Mouse (Mus musculus): ENCODE data around the gene Hexim2. TPM values are rescaled to one million over a fixed set of nuclear protein-coding genes. Genes with fewer than 3 reads are reported as not detected.

Gene Hexim2
- polyA plus RNA-seq, 1 experiment from 2014 or later: 3.5 TPM

DNA sequence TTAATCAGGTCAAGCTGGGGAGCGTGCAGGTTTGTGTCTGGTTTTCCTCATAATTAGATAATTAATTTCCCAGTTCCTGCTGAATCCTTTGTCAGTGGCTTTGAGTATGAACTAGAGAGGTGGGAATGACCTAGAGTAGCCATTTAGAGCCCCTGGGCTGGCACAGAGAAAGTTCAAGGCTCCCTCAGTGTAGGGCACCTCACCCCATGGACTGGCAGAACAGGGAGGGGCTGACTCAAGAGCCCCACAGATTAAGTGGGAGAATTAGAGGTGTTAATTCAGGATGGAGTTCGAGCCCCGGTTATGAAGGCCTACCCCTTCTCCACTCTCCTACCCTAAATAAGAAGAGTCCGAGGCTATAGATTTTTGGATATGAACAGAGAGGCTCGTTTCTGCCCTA is 37.4 kb downstream of the Hexim2 start:
- H3K9me3 ChIP-seq (ENCODE audit: control insufficient read depth): no peaks in the 10 kb centered on the region
- no peak for TF ChIP-seq CTCF (IDR thresholded peaks at IDR 0.05; ENCODE audit: low read depth)
- no peak overlapping the region for H3K27ac ChIP-seq (ENCODE audit: low read depth, low read length)
- peaks cover 27% of the 10 kb centered on the region for H3K27me3 ChIP-seq (replicated peaks; ENCODE audit: control insufficient read depth, insufficient read depth, low read length)
- H3K4me2 ChIP-seq (replicated peaks; ENCODE audit: low read depth): no peak overlapping the region
- H3K36me3 ChIP-seq (ENCODE audit: control insufficient read depth, insufficient read depth): no peaks in the 10 kb centered on the region
- 92% methylated on average over 5 of the region's 5 CpGs for WGBS
- H3K4me3 ChIP-seq (ENCODE audit: low read depth, low read length): no peak overlapping the region
- no peak for ATAC-seq
- H3K4me1 ChIP-seq (replicated peaks; ENCODE audit: control insufficient read depth, insufficient read depth, low read length): peaks cover 5% of the 10 kb centered on the region; the same call in 1 of the 2 replicates
- H3K9ac ChIP-seq (ENCODE audit: low read depth, low read length): no peak overlapping the region

DNA sequence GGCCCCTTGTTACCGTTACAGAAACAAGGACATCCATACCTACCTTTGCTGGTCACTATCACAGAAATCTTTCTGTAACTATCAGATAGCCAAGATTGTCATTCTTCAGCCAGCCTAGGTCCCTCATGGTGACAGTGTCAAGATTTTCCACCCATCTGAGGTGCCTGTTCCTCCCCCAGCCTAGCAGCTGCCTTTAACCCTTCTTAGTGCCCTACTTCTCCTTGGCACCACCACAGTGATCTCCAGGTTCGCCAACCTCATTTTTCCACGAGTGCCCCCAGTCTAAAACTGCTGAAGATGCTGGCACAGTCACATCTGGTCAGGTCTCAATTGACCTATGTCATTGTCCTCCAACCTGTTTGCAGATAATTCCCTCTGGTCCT is 37.9 kb downstream of the Hexim2 start:
- H3K27me3 ChIP-seq (replicated peaks; ENCODE audit: control insufficient read depth, insufficient read depth, low read length): peaks cover 27% of the 10 kb centered on the region
- peak overlapping the region; percentile 96 for H3K4me2 ChIP-seq (replicated peaks; ENCODE audit: low read depth)
- no peaks in the 10 kb centered on the region for H3K36me3 ChIP-seq (ENCODE audit: control insufficient read depth, insufficient read depth)
- H3K4me3 ChIP-seq (ENCODE audit: low read depth, low read length): peak overlapping the region; percentile 56; the same call in 1 of the 2 replicates
- peaks cover 5% of the 10 kb centered on the region; the same call in 1 of the 2 replicates for H3K4me1 ChIP-seq (replicated peaks; ENCODE audit: control insufficient read depth, insufficient read depth, low read length)
- no peak overlapping the region for H3K27ac ChIP-seq (ENCODE audit: low read depth, low read length)
- H3K9ac ChIP-seq (ENCODE audit: low read depth, low read length): no peak overlapping the region
- ATAC-seq: no peak
- TF ChIP-seq CTCF (IDR thresholded peaks at IDR 0.05; ENCODE audit: low read depth): no peak
- 44% methylated on average over 3 of the region's 3 CpGs for WGBS
- H3K9me3 ChIP-seq (ENCODE audit: control insufficient read depth): no peaks in the 10 kb centered on the region

DNA sequence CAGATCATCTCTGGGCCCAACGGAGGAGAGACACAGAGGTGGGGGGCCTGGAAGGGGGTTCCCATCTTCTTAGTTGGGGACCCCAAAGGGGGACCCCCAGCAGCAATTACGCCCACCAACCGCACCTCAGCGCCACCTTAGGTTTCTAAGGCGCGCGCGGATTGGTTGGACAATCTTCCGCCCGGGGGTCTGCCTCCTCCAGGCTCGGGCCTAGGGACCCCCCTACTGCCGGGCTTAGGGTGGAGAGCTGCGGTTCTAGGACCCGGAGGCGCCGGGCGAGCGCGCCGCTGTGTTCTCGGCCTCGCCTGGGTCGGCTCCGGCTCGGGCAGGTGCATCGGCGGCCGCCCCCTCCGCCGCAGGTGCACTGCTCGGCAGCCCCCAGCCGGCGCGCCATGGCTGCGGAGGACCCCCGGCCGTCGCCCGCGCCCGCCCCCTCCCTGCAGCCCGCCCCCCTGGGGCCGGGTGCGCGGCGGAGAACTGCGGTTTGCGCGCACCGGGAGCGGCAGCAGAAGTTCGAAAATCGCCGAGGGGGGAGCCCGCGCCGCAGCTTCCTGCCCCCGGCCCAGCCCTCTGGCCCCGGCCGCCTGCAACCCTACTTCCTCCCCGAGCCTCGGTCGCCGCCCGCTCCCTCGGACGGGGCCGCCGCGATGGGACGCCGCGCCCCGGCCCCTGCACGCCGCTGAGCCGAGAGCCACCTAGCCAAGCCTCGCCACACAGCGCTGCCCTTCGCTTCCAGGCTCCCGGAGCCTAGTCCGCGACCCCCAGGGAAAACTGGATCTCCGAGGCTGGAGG is 38.5 kb downstream of the Hexim2 start, which contains the start of gene Fmnl1:
TSS of gene Fmnl1 (plus strand) at position 614 of the 792 bp plus-strand sequence.
- Histone ChIP-seq H3K9me3 (ENCODE audit: control insufficient read depth) (no peaks in the 10 kb centered on the region), H3K4me1 (replicated peaks; ENCODE audit: control insufficient read depth, insufficient read depth, low read length) (peaks cover 5% of the 10 kb centered on the region; the same call in 1 of the 2 replicates), H3K27ac (ENCODE audit: low read depth, low read length) (no peak within 1 kb of the TSS), H3K9ac (ENCODE audit: low read depth, low read length) (peak within 1 kb of the TSS; percentile 42; the same call in 1 of the 2 replicates), H3K4me3 (ENCODE audit: low read depth, low read length) (peak within 1 kb of the TSS; percentile 56), H3K27me3 (replicated peaks; ENCODE audit: control insufficient read depth, insufficient read depth, low read length) (peaks cover 27% of the 10 kb centered on the region), H3K36me3 (ENCODE audit: control insufficient read depth, insufficient read depth) (no peaks in the 10 kb centered on the region), H3K4me2 (replicated peaks; ENCODE audit: low read depth) (peak within 1 kb of the TSS; percentile 96)
- no peak for TF ChIP-seq CTCF (IDR thresholded peaks at IDR 0.05; ENCODE audit: low read depth)
- peak; percentile 42; the same call in 1 of the 2 replicates for ATAC-seq
- 1% methylated on average over 62 of the region's 84 CpGs for WGBS

DNA sequence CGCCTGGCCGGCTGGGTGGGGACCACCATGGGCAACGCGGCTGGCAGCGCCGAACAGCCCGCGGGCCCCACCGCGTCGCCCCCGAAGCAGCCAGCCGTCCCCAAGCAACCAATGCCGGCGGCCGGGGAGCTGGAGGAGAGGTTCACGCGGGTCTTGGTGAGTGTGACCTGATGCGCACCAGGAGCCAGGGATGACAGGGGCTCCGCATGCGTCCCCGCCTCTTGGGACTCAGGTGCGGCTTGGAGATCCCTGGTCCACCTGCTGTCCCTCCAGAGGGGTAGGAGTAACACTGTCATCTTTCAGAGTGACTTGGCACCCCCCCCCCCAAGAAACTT is 39.0 kb downstream of the Hexim2 start:
- H3K4me1 ChIP-seq (replicated peaks; ENCODE audit: control insufficient read depth, insufficient read depth, low read length): peaks cover 5% of the 10 kb centered on the region; the same call in 1 of the 2 replicates
- peaks cover 27% of the 10 kb centered on the region for H3K27me3 ChIP-seq (replicated peaks; ENCODE audit: control insufficient read depth, insufficient read depth, low read length)
- H3K36me3 ChIP-seq (ENCODE audit: control insufficient read depth, insufficient read depth): no peaks in the 10 kb centered on the region
- peak overlapping the region; percentile 96 for H3K4me2 ChIP-seq (replicated peaks; ENCODE audit: low read depth)
- H3K9ac ChIP-seq (ENCODE audit: low read depth, low read length): peak overlapping the region; percentile 42; the same call in 1 of the 2 replicates
- 4% methylated on average over 23 of the region's 23 CpGs for WGBS
- H3K9me3 ChIP-seq (ENCODE audit: control insufficient read depth): no peaks in the 10 kb centered on the region
- TF ChIP-seq CTCF (IDR thresholded peaks at IDR 0.05; ENCODE audit: low read depth): no peak
- H3K27ac ChIP-seq (ENCODE audit: low read depth, low read length): no peak overlapping the region
- peak overlapping the region; percentile 56 for H3K4me3 ChIP-seq (ENCODE audit: low read depth, low read length)
- ATAC-seq: no peak

DNA sequence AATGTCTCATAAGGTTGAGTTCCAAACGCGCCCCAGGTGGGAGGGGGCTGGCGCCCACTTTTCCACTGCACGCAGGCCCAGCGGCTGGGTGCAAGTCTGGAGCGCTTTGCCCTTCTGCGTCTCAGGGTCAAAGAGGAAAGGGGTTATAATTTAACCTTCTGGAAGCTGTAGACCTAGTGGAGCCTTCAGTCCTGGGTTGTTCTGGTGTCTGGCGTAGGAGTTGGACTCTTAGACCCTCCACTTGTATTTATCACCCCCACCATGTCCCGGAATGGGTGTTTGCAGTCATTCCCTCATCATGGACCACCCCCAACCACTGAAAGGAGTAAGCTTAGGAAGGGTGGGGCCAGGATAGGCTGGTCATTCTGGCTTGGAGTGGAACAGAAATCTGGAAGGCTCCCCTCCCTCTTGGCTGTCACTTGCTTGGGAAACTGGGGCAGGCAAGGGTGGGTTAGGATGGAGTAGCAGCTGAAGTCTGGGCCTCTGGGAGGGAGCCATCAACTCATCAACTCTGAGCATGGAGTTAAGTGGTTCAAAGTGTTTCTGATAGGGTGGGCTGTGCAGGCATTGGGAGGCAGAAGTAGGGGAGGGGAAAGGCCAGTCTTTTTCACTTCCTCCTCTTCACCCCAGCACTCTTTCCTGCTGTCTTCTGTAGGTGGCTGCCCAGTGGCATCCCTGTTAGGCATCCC is 39.6 kb downstream of the Hexim2 start:
- 53% methylated on average over 9 of the region's 9 CpGs for WGBS
- H3K27ac ChIP-seq (ENCODE audit: low read depth, low read length): no peak overlapping the region
- no peaks in the 10 kb centered on the region for H3K9me3 ChIP-seq (ENCODE audit: control insufficient read depth)
- H3K4me3 ChIP-seq (ENCODE audit: low read depth, low read length): peak overlapping the region; percentile 56; the same call in 1 of the 2 replicates
- TF ChIP-seq CTCF (IDR thresholded peaks at IDR 0.05; ENCODE audit: low read depth): no peak
- H3K27me3 ChIP-seq (replicated peaks; ENCODE audit: control insufficient read depth, insufficient read depth, low read length): peaks cover 27% of the 10 kb centered on the region
- no peaks in the 10 kb centered on the region for H3K36me3 ChIP-seq (ENCODE audit: control insufficient read depth, insufficient read depth)
- ATAC-seq: no peak
- no peak overlapping the region for H3K9ac ChIP-seq (ENCODE audit: low read depth, low read length)
- H3K4me1 ChIP-seq (replicated peaks; ENCODE audit: control insufficient read depth, insufficient read depth, low read length): peaks cover 5% of the 10 kb centered on the region; the same call in 1 of the 2 replicates
- H3K4me2 ChIP-seq (replicated peaks; ENCODE audit: low read depth): peak overlapping the region; percentile 96; the same call in 1 of the 2 replicates

DNA sequence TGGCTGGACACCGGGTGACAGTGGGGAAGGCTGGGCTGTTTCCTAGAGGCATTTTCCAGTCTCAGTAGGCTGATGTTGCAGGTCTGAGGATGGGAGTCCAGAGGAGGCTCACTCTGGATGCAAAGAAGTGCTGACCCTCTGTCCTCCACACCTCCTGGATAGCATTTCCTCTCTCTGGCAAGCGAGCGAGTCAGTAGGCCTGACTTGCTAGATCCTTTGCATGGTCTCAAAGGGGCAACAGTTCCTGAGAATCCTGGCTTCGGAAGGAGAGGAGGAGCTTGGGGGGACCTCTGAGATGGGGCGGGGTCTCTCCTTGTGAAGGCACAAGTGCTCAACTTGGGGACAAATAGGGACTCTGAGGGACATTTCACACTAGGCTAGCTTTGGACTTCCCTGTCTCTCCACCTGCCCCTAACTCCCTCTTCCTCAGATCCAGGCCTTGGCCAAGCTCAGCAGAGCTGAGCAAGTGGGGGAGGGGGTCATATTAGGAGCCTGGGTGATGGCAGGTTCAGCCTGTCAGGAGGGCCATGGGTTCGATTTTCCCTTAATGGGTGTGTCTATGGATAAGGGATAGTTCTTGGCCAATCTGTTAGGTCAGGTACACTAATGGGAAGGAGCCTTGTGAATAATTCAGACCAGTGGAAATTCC is 40.3 kb downstream of the Hexim2 start:
- H3K9me3 ChIP-seq (ENCODE audit: control insufficient read depth): no peaks in the 10 kb centered on the region
- H3K27me3 ChIP-seq (replicated peaks; ENCODE audit: control insufficient read depth, insufficient read depth, low read length): peaks cover 27% of the 10 kb centered on the region
- H3K36me3 ChIP-seq (ENCODE audit: control insufficient read depth, insufficient read depth): no peaks in the 10 kb centered on the region
- TF ChIP-seq CTCF (IDR thresholded peaks at IDR 0.05; ENCODE audit: low read depth): no peak
- ATAC-seq: no peak
- no peak overlapping the region for H3K27ac ChIP-seq (ENCODE audit: low read depth, low read length)
- peaks cover 5% of the 10 kb centered on the region; the same call in 1 of the 2 replicates for H3K4me1 ChIP-seq (replicated peaks; ENCODE audit: control insufficient read depth, insufficient read depth, low read length)
- no peak overlapping the region for H3K4me2 ChIP-seq (replicated peaks; ENCODE audit: low read depth)
- H3K9ac ChIP-seq (ENCODE audit: low read depth, low read length): no peak overlapping the region
- WGBS: 71% methylated on average over 6 of the region's 6 CpGs
- H3K4me3 ChIP-seq (ENCODE audit: low read depth, low read length): no peak overlapping the region
